In the genomic region with DNA sequence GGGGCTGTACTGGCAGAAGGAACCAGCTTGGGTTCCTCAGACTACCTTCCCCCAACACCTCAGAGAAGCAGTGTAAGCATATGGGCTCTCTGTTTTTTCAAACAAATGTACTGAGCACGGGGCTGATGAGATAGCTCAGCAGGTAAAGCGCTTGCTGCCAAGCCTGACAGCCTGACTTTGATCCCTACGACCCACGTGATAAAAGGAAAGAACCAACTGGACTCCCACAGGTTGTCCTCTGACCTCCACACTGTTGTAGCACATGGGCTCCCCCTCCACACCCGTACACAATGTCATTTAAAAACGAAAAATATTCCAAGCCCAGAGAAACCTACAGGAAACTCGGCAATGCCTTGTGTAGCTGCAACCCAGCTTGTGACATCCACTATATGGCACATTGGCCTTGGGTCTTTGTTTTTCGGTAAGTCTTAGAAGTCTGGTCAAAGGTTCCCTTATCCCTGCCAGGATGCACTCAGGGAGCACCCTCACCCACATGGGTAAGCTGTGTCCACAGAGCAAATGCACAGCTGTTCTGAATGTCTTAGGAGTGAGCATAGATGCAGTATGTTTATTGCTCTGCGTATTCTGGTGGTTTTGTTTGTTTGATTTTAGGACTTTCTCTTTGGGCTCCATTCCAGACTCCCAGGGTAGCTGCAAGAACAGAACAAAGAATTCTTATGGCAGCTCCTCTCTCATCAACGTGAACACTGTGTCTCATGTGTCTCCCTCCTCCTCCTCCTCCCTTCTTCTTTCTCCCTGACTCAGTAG, we compare ENCODE assay signal across 10 mouse cellular contexts. TPM values are rescaled to one million over a fixed set of nuclear protein-coding genes. Genes with fewer than 3 reads are reported as not detected.
A peak's percentile ranks its signal among the peaks of the same experiment; 100 is the strongest.
DNase-seq lines count a peak whose midpoint lies in the region; ATAC-seq and TF ChIP-seq lines count a peak whose summit lies in the region.
"Had no signal": no experiment of that assay in that cellular context is flagged by ENCODE, and none has a peak within 500 bp of the region (broad histone marks: within the 10 kb centered on the region; RNA-seq: fewer than 3 reads in every experiment).

No protein-coding gene starts in this region.

- H3K4me2 ChIP-seq in hindbrain, embryonic 16.5 days (ENCODE audit: low read length) = no peak overlapping the region
- no peak overlapping the region for H3K4me2 ChIP-seq in hindbrain, embryonic 13.5 days
- H3K4me2 ChIP-seq in midbrain, postnatal 0 days (ENCODE audit: low read depth, low read length, poor library complexity, severe bottlenecking) = no peak overlapping the region
- H3K4me2 ChIP-seq in midbrain, embryonic 16.5 days (ENCODE audit: low read length) = no peak overlapping the region
- peak overlapping the region; percentile 9; the same call in 1 of the 2 replicates for H3K4me2 ChIP-seq in intestine, embryonic 15.5 days (replicated peaks)
- peak overlapping the region; percentile 22 for H3K4me2 ChIP-seq in liver, postnatal 0 days (ENCODE audit: low read depth, low read length)

- H3K9ac ChIP-seq in hindbrain, embryonic 16.5 days (ENCODE audit: low read depth, low read length) = no peak overlapping the region
- no peak overlapping the region for H3K9ac ChIP-seq in hindbrain, embryonic 13.5 days
- no peak overlapping the region for H3K9ac ChIP-seq in midbrain, postnatal 0 days (replicated peaks; ENCODE audit: low read length, poor library complexity, severe bottlenecking)
- H3K9ac ChIP-seq in midbrain, embryonic 16.5 days (ENCODE audit: low read depth, low read length) = no peak overlapping the region
- H3K9ac ChIP-seq in intestine, embryonic 15.5 days = no peak overlapping the region
- no peak overlapping the region for H3K9ac ChIP-seq in liver, postnatal 0 days (replicated peaks)

- H3K4me1 ChIP-seq in hindbrain, embryonic 16.5 days (ENCODE audit: control insufficient read depth, insufficient read depth, low read depth, low read length) = peaks cover 27% of the 10 kb centered on the region
- H3K4me1 ChIP-seq in hindbrain, embryonic 13.5 days (replicated peaks) = peaks cover 52% of the 10 kb centered on the region
- H3K4me1 ChIP-seq in midbrain, postnatal 0 days (ENCODE audit: insufficient read depth, low read length) = 0 out of 2 replicates have a peak, but pooled peaks cover 4% of the 10 kb centered on the region
- peaks cover 5% of the 10 kb centered on the region; the same call in 1 of the 2 replicates for H3K4me1 ChIP-seq in midbrain, embryonic 16.5 days (ENCODE audit: control insufficient read depth, insufficient read depth, low read length)
- peaks cover 64% of the 10 kb centered on the region for H3K4me1 ChIP-seq in intestine, embryonic 15.5 days (replicated peaks)
- peaks cover 79% of the 10 kb centered on the region for H3K4me1 ChIP-seq in liver, postnatal 0 days (ENCODE audit: insufficient read depth)

- H3K27me3 ChIP-seq in hindbrain, embryonic 16.5 days (replicated peaks; ENCODE audit: control insufficient read depth, insufficient read depth, low read length) = no peaks in the 10 kb centered on the region
- H3K27me3 ChIP-seq in hindbrain, embryonic 13.5 days = no peaks in the 10 kb centered on the region; the same call in 1 of the 2 replicates
- no peaks in the 10 kb centered on the region for H3K27me3 ChIP-seq in midbrain, postnatal 0 days (ENCODE audit: insufficient read depth, low read length)
- H3K27me3 ChIP-seq in midbrain, embryonic 16.5 days (ENCODE audit: control insufficient read depth, insufficient read depth, low read depth, low read length) = no peaks in the 10 kb centered on the region
- H3K27me3 ChIP-seq in intestine, embryonic 15.5 days (replicated peaks) = no peaks in the 10 kb centered on the region
- H3K27me3 ChIP-seq in liver, postnatal 0 days (ENCODE audit: insufficient read depth, low read length) = no peaks in the 10 kb centered on the region

- WGBS in hindbrain, embryonic 16.5 days = 51% methylated on average over 10 of the region's 10 CpGs
- WGBS in hindbrain, embryonic 13.5 days = 56% methylated on average over 10 of the region's 10 CpGs
- WGBS in midbrain, postnatal 0 days = 60% methylated on average over 10 of the region's 10 CpGs
- WGBS in midbrain, embryonic 16.5 days = 55% methylated on average over 10 of the region's 10 CpGs
- WGBS in intestine, embryonic 15.5 days = 49% methylated on average over 10 of the region's 10 CpGs
- WGBS in liver, postnatal 0 days (ENCODE audit: insufficient replicate concordance) = 53% methylated on average over 10 of the region's 10 CpGs

- DNase-seq in midbrain, postnatal 0 days (ENCODE audit: low spot score) = peak; percentile 58
- DNase-seq in liver, postnatal 0 days = no peak
- DNase-seq in urinary bladder, postnatal 36 days (ENCODE audit: low spot score in 2 of 2) = no peak
- DNase-seq in urinary bladder, postnatal 10 days (ENCODE audit: low spot score) = no peak
- DNase-seq: right cerebral cortex, postnatal 25 days had no signal

- H3K4me3 ChIP-seq in hindbrain, embryonic 16.5 days (ENCODE audit: low read length) = no peak overlapping the region
- H3K4me3 ChIP-seq in hindbrain, embryonic 13.5 days = no peak overlapping the region
- no peak overlapping the region for H3K4me3 ChIP-seq in midbrain, postnatal 0 days (ENCODE audit: low read depth, low read length)
- no peak overlapping the region for H3K4me3 ChIP-seq in midbrain, embryonic 16.5 days (ENCODE audit: low read depth, low read length)
- no peak overlapping the region for H3K4me3 ChIP-seq in intestine, embryonic 15.5 days (replicated peaks)
- no peak overlapping the region for H3K4me3 ChIP-seq in liver, postnatal 0 days (ENCODE audit: low read depth, low read length)

- no peaks in the 10 kb centered on the region for H3K9me3 ChIP-seq in hindbrain, embryonic 16.5 days (ENCODE audit: control insufficient read depth, low read length)
- H3K9me3 ChIP-seq in hindbrain, embryonic 13.5 days = no peaks in the 10 kb centered on the region
- H3K9me3 ChIP-seq in midbrain, postnatal 0 days (ENCODE audit: low read length) = no peaks in the 10 kb centered on the region
- no peaks in the 10 kb centered on the region for H3K9me3 ChIP-seq in midbrain, embryonic 16.5 days (replicated peaks; ENCODE audit: control insufficient read depth, low read length, poor library complexity, severe bottlenecking)
- no peaks in the 10 kb centered on the region for H3K9me3 ChIP-seq in intestine, embryonic 15.5 days
- no peaks in the 10 kb centered on the region for H3K9me3 ChIP-seq in liver, postnatal 0 days (ENCODE audit: low read length)

- H3K36me3 ChIP-seq in hindbrain, embryonic 16.5 days (ENCODE audit: control insufficient read depth, insufficient read depth, low read length) = no peaks in the 10 kb centered on the region
- no peaks in the 10 kb centered on the region for H3K36me3 ChIP-seq in hindbrain, embryonic 13.5 days
- no peaks in the 10 kb centered on the region for H3K36me3 ChIP-seq in midbrain, postnatal 0 days (ENCODE audit: insufficient read depth, low read length)
- no peaks in the 10 kb centered on the region for H3K36me3 ChIP-seq in midbrain, embryonic 16.5 days (ENCODE audit: control insufficient read depth, insufficient read depth, low read length)
- H3K36me3 ChIP-seq in intestine, embryonic 15.5 days = no peaks in the 10 kb centered on the region
- H3K36me3 ChIP-seq in liver, postnatal 0 days (replicated peaks; ENCODE audit: insufficient read depth, low read length) = no peaks in the 10 kb centered on the region

- TF ChIP-seq CTCF in midbrain, postnatal 0 days (IDR thresholded peaks at IDR 0.05) = no peak
- TF ChIP-seq CTCF in liver, postnatal 0 days (IDR thresholded peaks at IDR 0.05; ENCODE audit: low read depth) = no peak

- peak overlapping the region; percentile 42; the same call in 1 of the 2 replicates for H3K27ac ChIP-seq in hindbrain, embryonic 16.5 days (ENCODE audit: low read depth, low read length)
- no peak overlapping the region for H3K27ac ChIP-seq in hindbrain, embryonic 13.5 days
- no peak overlapping the region for H3K27ac ChIP-seq in midbrain, postnatal 0 days (ENCODE audit: low read depth, low read length)
- no peak overlapping the region for H3K27ac ChIP-seq in midbrain, embryonic 16.5 days (ENCODE audit: low read length)
- H3K27ac ChIP-seq in intestine, embryonic 15.5 days = 0 out of 2 replicates have a peak overlapping the region, but pooled peaks have one; percentile 32
- H3K27ac ChIP-seq in liver, postnatal 0 days (ENCODE audit: low read depth) = peak overlapping the region; percentile 72

- ATAC-seq in hindbrain, embryonic 16.5 days = peak; percentile 45
- no peak for ATAC-seq in hindbrain, embryonic 13.5 days (ENCODE audit: low FRiP score)
- no peak for ATAC-seq in midbrain, postnatal 0 days (ENCODE audit: low FRiP score)
- ATAC-seq in midbrain, embryonic 16.5 days = no peak
- ATAC-seq in intestine, embryonic 15.5 days = peak; percentile 41; the same call in 1 of the 2 replicates
- ATAC-seq in liver, postnatal 0 days = peak; percentile 86
- ATAC-seq: CD4-positive, CD25-positive, alpha-beta regulatory T cell, adult 4 months had no signal

- no peak for TF ChIP-seq EP300 in liver, postnatal 0 days (IDR thresholded peaks at IDR 0.05; ENCODE audit: low read depth)

RNA-seq across cellular contexts. Expression of gene Rin3, which starts 22.4 kb away (rescaled TPM):
- 2.6 and 4.2 TPM in 2 replicates for polyA plus RNA-seq in hindbrain, embryonic 16.5 days (2015; fragmentation: Nextera tagmentation; extraction: Ambion mirVana)
- polyA plus RNA-seq in hindbrain, embryonic 13.5 days (2015; fragmentation: Nextera tagmentation; extraction: Ambion mirVana) = 3.4 and 4.2 TPM in 2 replicates
- total RNA-seq in midbrain, postnatal 0 days (2014; rRNA removed) = 3.7 and 5.9 TPM in 2 replicates
- 1.6 and 1.8 TPM in 2 replicates for polyA plus RNA-seq in midbrain, postnatal 0 days (2015; fragmentation: Nextera tagmentation; extraction: Ambion mirVana)
- polyA plus RNA-seq in midbrain, embryonic 16.5 days (2015; fragmentation: Nextera tagmentation; extraction: Ambion mirVana) = 1.6 and 2.8 TPM in 2 replicates
- 9.4 and 11.8 TPM in 2 replicates for polyA plus RNA-seq in intestine, embryonic 15.5 days (2015; fragmentation: Nextera tagmentation; extraction: Ambion mirVana)
- 8.3 and 10.0 TPM in 2 replicates for polyA plus RNA-seq in liver, postnatal 0 days (2015; fragmentation: Nextera tagmentation; extraction: Ambion mirVana)

Comparison
In these comparisons a context has a peak if more than half of its experiments do, and no peak if none do; other contexts are left out.
1. ATAC-seq: peak in hindbrain, embryonic 16.5 days (single experiment), intestine, embryonic 15.5 days (single experiment) and liver, postnatal 0 days (single experiment); none in hindbrain, embryonic 13.5 days (single experiment), midbrain, postnatal 0 days (single experiment) and midbrain, embryonic 16.5 days (single experiment).
2. H3K27ac ChIP-seq: peak in hindbrain, embryonic 16.5 days (single experiment), intestine, embryonic 15.5 days (single experiment) and liver, postnatal 0 days (single experiment); none in hindbrain, embryonic 13.5 days (single experiment), midbrain, postnatal 0 days (single experiment) and midbrain, embryonic 16.5 days (single experiment).
3. H3K4me2 ChIP-seq: peak in intestine, embryonic 15.5 days (single experiment) and liver, postnatal 0 days (single experiment); none in hindbrain, embryonic 16.5 days (single experiment), hindbrain, embryonic 13.5 days (single experiment), midbrain, postnatal 0 days (single experiment) and midbrain, embryonic 16.5 days (single experiment).